Comparison of ENCODE assay signal across 8 mouse cellular contexts in genomic region chr5:35870408-35871012, GRCm38 (mm10). TPM values are rescaled to one million over a fixed set of nuclear protein-coding genes. Genes with fewer than 3 reads are reported as not detected.
DNase-seq lines count a peak whose midpoint lies in the region; ATAC-seq lines count a peak whose summit lies in the region.

No protein-coding gene starts in this region.

- H3K9ac ChIP-seq in liver, embryonic 12.5 days: no peak overlapping the region
- H3K9ac ChIP-seq in intestine, embryonic 16.5 days (ENCODE audit: low read depth, low read length): no peak overlapping the region
- H3K9ac ChIP-seq in midbrain, embryonic 16.5 days (ENCODE audit: low read depth, low read length): no peak overlapping the region
- H3K9ac ChIP-seq in stomach, embryonic 14.5 days (replicated peaks; ENCODE audit: low read depth, low read length): no peak overlapping the region

- H3K4me3 ChIP-seq in liver, embryonic 12.5 days: no peak overlapping the region
- H3K4me3 ChIP-seq in intestine, embryonic 16.5 days (ENCODE audit: low read length): no peak overlapping the region
- no peak overlapping the region for H3K4me3 ChIP-seq in midbrain, embryonic 16.5 days (ENCODE audit: low read depth, low read length)
- no peak overlapping the region for H3K4me3 ChIP-seq in stomach, embryonic 14.5 days (ENCODE audit: low read depth, low read length)

- H3K36me3 ChIP-seq in liver, embryonic 12.5 days: no peaks in the 10 kb centered on the region
- H3K36me3 ChIP-seq in intestine, embryonic 16.5 days (ENCODE audit: control insufficient read depth, insufficient read depth, low read length): no peaks in the 10 kb centered on the region
- H3K36me3 ChIP-seq in midbrain, embryonic 16.5 days (ENCODE audit: control insufficient read depth, insufficient read depth, low read length): no peaks in the 10 kb centered on the region
- H3K36me3 ChIP-seq in stomach, embryonic 14.5 days (ENCODE audit: control insufficient read depth, insufficient read depth, low read length): no peaks in the 10 kb centered on the region

- WGBS in liver, embryonic 12.5 days (ENCODE audit: insufficient replicate concordance): 41% methylated on average over 8 of the region's 8 CpGs
- WGBS in intestine, embryonic 16.5 days: 53% methylated on average over 8 of the region's 8 CpGs
- 60% methylated on average over 8 of the region's 8 CpGs for WGBS in midbrain, embryonic 16.5 days
- WGBS in stomach, embryonic 14.5 days: 55% methylated on average over 8 of the region's 8 CpGs

- H3K4me2 ChIP-seq in liver, embryonic 12.5 days: no peak overlapping the region
- H3K4me2 ChIP-seq in intestine, embryonic 16.5 days (ENCODE audit: low read depth, low read length): no peak overlapping the region
- H3K4me2 ChIP-seq in midbrain, embryonic 16.5 days (ENCODE audit: low read length): no peak overlapping the region
- H3K4me2 ChIP-seq in stomach, embryonic 14.5 days (replicated peaks; ENCODE audit: low read depth, low read length): no peak overlapping the region

- no peaks in the 10 kb centered on the region for H3K9me3 ChIP-seq in liver, embryonic 12.5 days (replicated peaks)
- H3K9me3 ChIP-seq in intestine, embryonic 16.5 days (ENCODE audit: control insufficient read depth, low read length): no peaks in the 10 kb centered on the region
- no peaks in the 10 kb centered on the region for H3K9me3 ChIP-seq in midbrain, embryonic 16.5 days (replicated peaks; ENCODE audit: control insufficient read depth, low read length, poor library complexity, severe bottlenecking)
- no peaks in the 10 kb centered on the region for H3K9me3 ChIP-seq in stomach, embryonic 14.5 days (ENCODE audit: control insufficient read depth, low read depth, low read length)

- intact Hi-C loops in left cerebral cortex, postnatal 25 days (cut with DNase I): loop anchor here (2.0 kb wide), 1 partner anchor 106 kb away; no protein-coding TSS in a partner anchor

- no peak for ATAC-seq in liver, embryonic 12.5 days
- peak; percentile 65 for ATAC-seq in intestine, embryonic 16.5 days
- peak; percentile 85 for ATAC-seq in midbrain, embryonic 16.5 days
- peak; percentile 51; the same call in 1 of the 2 replicates for ATAC-seq in stomach, embryonic 14.5 days (ENCODE audit: insufficient number of reproducible peaks, insufficient read depth, low FRiP score, low read depth)

- no peak overlapping the region for H3K27ac ChIP-seq in liver, embryonic 12.5 days
- H3K27ac ChIP-seq in intestine, embryonic 16.5 days (ENCODE audit: low read length): no peak overlapping the region
- no peak overlapping the region for H3K27ac ChIP-seq in midbrain, embryonic 16.5 days (ENCODE audit: low read length)
- no peak overlapping the region for H3K27ac ChIP-seq in stomach, embryonic 14.5 days (ENCODE audit: low read length)

- DNase-seq in liver: peak; percentile 49
- DNase-seq in cerebellum, postnatal 25 days: peak; percentile 74 to 81
- DNase-seq in gastrocnemius, postnatal 10 days: peak; percentile 57
- DNase-seq in left cerebral cortex, postnatal 25 days (ENCODE audit: low spot score in 2 of 2): peak; percentile 74 to 87

- H3K4me1 ChIP-seq in liver, embryonic 12.5 days: no peaks in the 10 kb centered on the region
- H3K4me1 ChIP-seq in intestine, embryonic 16.5 days (ENCODE audit: control insufficient read depth, insufficient read depth, low read length): no peaks in the 10 kb centered on the region
- no peaks in the 10 kb centered on the region for H3K4me1 ChIP-seq in midbrain, embryonic 16.5 days (ENCODE audit: control insufficient read depth, insufficient read depth, low read length)
- no peaks in the 10 kb centered on the region for H3K4me1 ChIP-seq in stomach, embryonic 14.5 days (ENCODE audit: control insufficient read depth, insufficient read depth, low read length)

- peaks cover 3% of the 10 kb centered on the region; the same call in 1 of the 2 replicates for H3K27me3 ChIP-seq in liver, embryonic 12.5 days (replicated peaks)
- H3K27me3 ChIP-seq in intestine, embryonic 16.5 days (replicated peaks; ENCODE audit: control insufficient read depth, insufficient read depth, low read length): no peaks in the 10 kb centered on the region
- no peaks in the 10 kb centered on the region; the same call in 1 of the 2 replicates for H3K27me3 ChIP-seq in midbrain, embryonic 16.5 days (ENCODE audit: control insufficient read depth, insufficient read depth, low read depth, low read length)
- H3K27me3 ChIP-seq in stomach, embryonic 14.5 days (ENCODE audit: control insufficient read depth, insufficient read depth, low read length): no peaks in the 10 kb centered on the region

RNA-seq across cellular contexts. Expression of gene Afap1, which starts 22.6 kb away (rescaled TPM):
- polyA plus RNA-seq in liver, embryonic 12.5 days (2016; fragmentation: Nextera tagmentation; extraction: Ambion mirVana): 2.6 and 2.7 TPM in 2 replicates
- 10 to 100 TPM; 18.6 to 25.9 TPM for total RNA-seq in gastrocnemius, postnatal 10 days (2021)
- 12.6 and 13.3 TPM in 2 replicates for polyA plus RNA-seq in intestine, embryonic 16.5 days (2015; fragmentation: Nextera tagmentation; extraction: Ambion mirVana)
- 10 to 100 TPM; 30.3 to 31.1 TPM for total RNA-seq in left cerebral cortex, postnatal 25 days (2021)
- 61.2 and 65.6 TPM in 2 replicates for polyA plus RNA-seq in midbrain, embryonic 16.5 days (2015; fragmentation: Nextera tagmentation; extraction: Ambion mirVana)
- polyA plus RNA-seq in stomach, embryonic 14.5 days (2014; fragmentation: Nextera tagmentation; extraction: Ambion mirVana): 21.3 and 22.8 TPM in 2 replicates
